Mouse (Mus musculus) lung, postnatal 0 days (tissue): ENCODE measurements around the gene Fgf9.

Source experiments
- CTCF ChIP-seq: IDR thresholded peaks from 2 replicates; pipeline ENCODE4 v1.5.1; 2016; ENCODE audit warnings: antibody characterized with exemption, mild to moderate bottlenecking
- EP300 ChIP-seq: IDR thresholded peaks from 2 replicates; pipeline ENCODE4 v1.6.1; 2016; ENCODE audit warnings: antibody characterized with exemption, mild to moderate bottlenecking, control low read depth

DNA sequence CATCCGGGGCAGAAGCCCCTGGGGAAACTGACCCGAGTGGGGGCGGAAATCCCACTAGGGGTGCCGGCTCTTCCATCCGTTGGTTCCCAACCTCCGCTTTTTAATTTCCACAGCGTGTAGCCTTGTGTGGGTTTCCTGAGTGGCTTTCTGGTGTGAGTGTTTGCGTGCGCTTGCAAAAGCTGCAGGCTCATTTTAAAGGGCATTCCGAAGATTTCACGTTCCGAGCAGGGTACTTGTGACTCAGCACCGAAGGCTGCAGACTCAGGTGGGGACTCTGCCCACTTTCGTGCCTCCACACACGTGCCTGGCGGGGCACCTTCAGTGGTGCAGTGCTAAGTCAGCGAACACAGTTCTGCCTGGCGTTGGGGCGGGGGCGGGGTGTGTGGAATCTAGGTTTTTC, 3.6 kb downstream of the Fgf9 start:
- TF ChIP-seq CTCF (no peak), EP300 (no peak)
